Mouse (Mus musculus): Measurements from ENCODE around the gene Usb1. TPM values are rescaled to one million over a fixed set of nuclear protein-coding genes. Genes with fewer than 3 reads are reported as not detected.

Usb1 gene
- total RNA-seq (2023), result 10 to 100 TPM; 33.1 to 42.0 TPM

DNA sequence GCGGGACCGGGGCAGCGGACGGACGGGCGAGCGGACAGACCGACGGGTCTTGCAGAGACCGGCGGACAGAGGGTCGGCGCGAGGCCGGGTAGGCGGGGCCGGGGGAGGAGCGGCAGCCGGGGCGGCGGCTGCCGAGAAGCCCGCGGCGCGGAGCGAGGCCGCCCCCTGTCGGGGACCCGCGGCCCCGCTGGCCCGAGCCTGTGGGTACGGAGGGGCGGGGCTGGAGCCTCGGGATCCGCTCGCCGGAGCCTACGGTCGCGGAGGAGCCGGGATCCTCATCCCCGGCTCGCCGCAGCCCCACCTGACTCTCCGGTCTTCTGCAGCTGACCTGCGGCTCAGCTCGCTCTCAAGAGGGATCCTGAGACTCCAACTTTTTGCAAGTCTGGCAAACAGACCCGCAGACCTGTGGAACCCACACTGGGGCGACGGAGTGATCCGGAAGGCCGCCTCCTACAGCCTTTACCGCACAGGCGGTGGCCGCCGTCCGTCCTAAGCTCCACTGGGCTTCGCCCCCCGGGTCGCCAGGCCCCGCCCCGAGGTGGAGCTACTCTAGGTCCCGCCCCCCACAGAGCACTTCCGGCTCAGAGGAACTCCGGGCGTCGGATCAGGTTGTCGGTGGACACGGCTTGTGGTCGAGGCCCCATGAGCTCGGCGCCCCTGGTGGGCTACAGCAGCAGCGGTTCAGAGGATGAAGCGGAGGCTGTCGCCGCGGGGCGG lies at the start of gene Usb1, which contains the start of gene Zfp319:
Gene Usb1 (plus strand): TSS at position 565 of the 717 bp plus-strand sequence.
Gene Zfp319 (minus strand): TSS at position 231 of the 717 bp plus-strand sequence.

DNA sequence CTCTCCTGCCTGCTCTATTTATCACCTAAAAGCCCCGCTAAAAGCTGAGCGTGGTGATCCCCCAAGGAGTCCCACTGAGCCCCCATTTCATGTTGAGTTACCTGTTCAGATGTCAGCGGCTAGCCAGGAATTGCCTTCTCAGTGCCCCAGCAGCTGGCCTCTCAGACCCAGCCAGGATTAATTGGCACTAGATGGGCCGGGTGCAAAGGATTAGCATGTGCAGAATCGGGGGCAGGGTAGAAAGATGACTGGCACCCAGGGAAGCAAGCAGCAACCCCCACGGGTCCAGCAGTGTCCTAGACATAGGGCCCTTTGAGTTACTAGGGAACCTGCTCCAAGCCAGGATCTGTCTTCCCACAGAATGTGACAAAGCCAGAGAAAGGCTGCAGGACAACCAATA lies 25.7 kb upstream of the Usb1 start, which contains the start of gene Cngb1:
Gene Cngb1 (minus strand): TSS at position 155 of the 400 bp plus-strand sequence.

DNA sequence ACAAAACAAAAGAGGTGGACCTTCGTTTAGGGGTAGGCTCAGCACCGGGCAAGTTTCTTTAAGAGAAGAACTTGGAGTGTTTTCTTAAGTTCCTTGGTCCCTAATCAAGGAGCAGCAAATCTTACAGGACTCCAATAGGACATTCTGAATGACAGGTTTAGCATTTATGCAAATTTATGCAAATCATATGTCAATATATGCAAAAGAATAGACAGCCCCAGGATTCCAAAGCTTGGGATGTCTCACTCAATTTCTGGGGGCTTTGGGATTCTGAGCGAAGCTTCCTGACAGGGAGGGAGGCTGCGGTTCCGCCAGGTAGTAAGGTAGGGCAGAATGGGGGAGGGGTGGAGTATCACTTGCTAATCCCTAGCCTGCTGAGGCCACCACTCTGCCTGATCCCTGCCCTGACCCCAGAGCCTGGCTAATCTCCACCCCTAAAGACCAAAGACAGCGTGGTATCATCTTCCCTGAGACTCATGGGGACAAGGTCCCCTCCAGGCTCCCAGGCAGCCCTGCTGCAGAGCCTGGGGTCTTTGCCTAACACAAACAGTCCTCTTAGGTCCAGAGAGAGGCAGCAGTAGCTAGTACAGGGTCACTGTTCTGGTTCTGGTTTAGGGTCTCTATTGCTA lies 21.6 kb upstream of the Usb1 start, which contains the start of gene Tepp:
Gene Tepp (plus strand): TSS at position 225 of the 629 bp plus-strand sequence.

DNA sequence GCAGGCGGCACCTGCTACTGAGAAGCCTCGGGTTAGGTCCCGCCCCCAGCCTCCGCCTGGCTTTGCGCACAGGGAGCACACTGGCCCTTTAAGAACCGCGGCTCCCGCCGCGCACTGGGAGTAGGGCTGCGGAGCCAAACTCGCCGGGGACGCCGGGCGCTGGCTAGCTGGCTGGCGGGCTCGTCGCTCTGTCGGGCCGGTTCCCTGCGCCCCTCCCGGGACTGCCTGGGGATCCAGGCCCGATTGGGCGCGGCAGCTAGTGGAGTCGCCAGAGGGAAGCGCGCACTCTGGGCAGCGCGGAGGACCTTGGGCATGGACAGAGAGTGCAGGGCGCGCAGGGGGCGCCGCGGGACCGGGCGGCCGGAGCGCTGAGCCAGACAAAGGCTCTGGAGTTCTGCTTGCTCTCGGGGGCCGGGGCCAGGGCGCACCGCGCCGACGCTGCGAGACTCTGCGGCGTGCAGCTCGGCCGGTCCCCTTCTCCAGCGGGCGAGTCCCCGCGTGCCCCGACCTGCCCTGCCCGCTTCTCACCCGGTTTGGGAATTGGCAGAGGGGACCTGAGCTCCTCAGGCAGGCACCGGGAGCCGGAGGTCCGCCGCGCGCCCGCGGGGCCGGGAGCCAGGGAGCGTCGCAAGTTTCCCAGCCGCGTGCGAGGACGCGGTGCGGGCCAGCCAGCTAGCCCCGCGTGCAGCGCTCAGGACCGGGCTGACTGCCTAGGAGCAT lies 20.2 kb downstream of the Usb1 start, which contains the start of gene Mmp15:
Gene Mmp15 (plus strand): TSS at position 118 of the 720 bp plus-strand sequence.

Other genes with a start within 250 kb of the Usb1 start
- gene Kifc3, start 129.5 kb upstream of the Usb1 start, total RNA-seq (2023), result 1 to 10 TPM; 6.9 to 7.7 TPM
- not detected for gene Cngb1, start 25.7 kb upstream of the Usb1 start, total RNA-seq (2023)
- not detected for gene Tepp, start 21.7 kb upstream of the Usb1 start, total RNA-seq (2023)
- 10 to 100 TPM; 19.9 to 20.9 TPM for gene Zfp319, start 334 bp upstream of the Usb1 start, total RNA-seq (2023)
- 1 to 10 TPM; 2.7 to 2.8 TPM for gene Mmp15, start 20.0 kb downstream of the Usb1 start, total RNA-seq (2023)
- gene Cfap20, start 102.6 kb downstream of the Usb1 start, total RNA-seq (2023), result 10 to 100 TPM; 42.0 to 44.2 TPM
- 10 to 100 TPM; 78.7 to 84.2 TPM for gene Csnk2a2, start 157.8 kb downstream of the Usb1 start, total RNA-seq (2023)
- not detected for gene Ccdc113, start 201.8 kb downstream of the Usb1 start, total RNA-seq (2023)
- gene Prss54, start 244.1 kb downstream of the Usb1 start, total RNA-seq (2023), result not detected